Mouse (Mus musculus): Measurements from ENCODE around the gene Ash1l. TPM values are rescaled to one million over a fixed set of nuclear protein-coding genes. Genes with fewer than 3 reads are reported as not detected.

Ash1l gene
- polyA plus RNA-seq, 1 experiment: 14.2 TPM

- H3K4me3 ChIP-seq (ENCODE audit: insufficient read depth, low read depth, low read length): peak within 1 kb of the TSS; percentile 25; the same call in 1 of the 2 replicates
- no peak within 1 kb of the TSS for H3K27ac ChIP-seq (replicated peaks; ENCODE audit: low read depth, low read length)
- peaks cover 3% of the 10 kb centered on the region; the same call in 1 of the 2 replicates for H3K4me1 ChIP-seq (ENCODE audit: control insufficient read depth, insufficient read depth, insufficient read length, low read length)
Observed at GRCm38 (mm10) chr3:89093175-89093574, 142.8 kb downstream of the Ash1l start, which contains the start of gene Rusc1. Rusc1 (minus strand) TSS chr3:89093311.

GRCm38 (mm10) chr3:89094021-89094420, 143.6 kb downstream of the Ash1l start:
- H3K27ac ChIP-seq (replicated peaks; ENCODE audit: low read depth, low read length): no peak overlapping the region
- no peak overlapping the region for H3K4me3 ChIP-seq (ENCODE audit: insufficient read depth, low read depth, low read length)
- no peaks in the 10 kb centered on the region for H3K4me1 ChIP-seq (ENCODE audit: control insufficient read depth, insufficient read depth, insufficient read length, low read length)

- Histone ChIP-seq H3K27ac (replicated peaks; ENCODE audit: low read depth, low read length) (no peak within 1 kb of the TSS), H3K4me3 (ENCODE audit: insufficient read depth, low read depth, low read length) (peak within 1 kb of the TSS; percentile 78), H3K4me1 (ENCODE audit: control insufficient read depth, insufficient read depth, insufficient read length, low read length) (peaks cover 6% of the 10 kb centered on the region)
Observed at GRCm38 (mm10) chr3:89100811-89101210, 150.4 kb downstream of the Ash1l start, which contains the start of gene Gm43738. Gm43738 (minus strand) TSS chr3:89101099.

GRCm38 (mm10) chr3:89101459-89101811, 151.0 kb downstream of the Ash1l start:
- no peak overlapping the region for H3K27ac ChIP-seq (replicated peaks; ENCODE audit: low read depth, low read length)
- peaks cover 6% of the 10 kb centered on the region for H3K4me1 ChIP-seq (ENCODE audit: control insufficient read depth, insufficient read depth, insufficient read length, low read length)
- H3K4me3 ChIP-seq (ENCODE audit: insufficient read depth, low read depth, low read length): peak overlapping the region; percentile 78

- peaks cover 6% of the 10 kb centered on the region for H3K4me1 ChIP-seq (ENCODE audit: control insufficient read depth, insufficient read depth, insufficient read length, low read length)
- H3K27ac ChIP-seq (replicated peaks; ENCODE audit: low read depth, low read length): no peak within 1 kb of the TSS
- peak within 1 kb of the TSS; percentile 78 for H3K4me3 ChIP-seq (ENCODE audit: insufficient read depth, low read depth, low read length)
Observed at GRCm38 (mm10) chr3:89101812-89102494, 151.5 kb downstream of the Ash1l start, which contains the start of gene Fdps. Fdps (minus strand) TSS chr3:89101959.

GRCm38 (mm10) chr3:89102495-89103290, 152.3 kb downstream of the Ash1l start:
- Histone ChIP-seq H3K27ac (replicated peaks; ENCODE audit: low read depth, low read length) (no peak overlapping the region), H3K4me1 (ENCODE audit: control insufficient read depth, insufficient read depth, insufficient read length, low read length) (peaks cover 6% of the 10 kb centered on the region), H3K4me3 (ENCODE audit: insufficient read depth, low read depth, low read length) (no peak overlapping the region)

- no peak overlapping the region for H3K4me3 ChIP-seq (ENCODE audit: insufficient read depth, low read depth, low read length)
- H3K4me1 ChIP-seq (ENCODE audit: control insufficient read depth, insufficient read depth, insufficient read length, low read length): peaks cover 6% of the 10 kb centered on the region
- no peak overlapping the region for H3K27ac ChIP-seq (replicated peaks; ENCODE audit: low read depth, low read length)
Observed at GRCm38 (mm10) chr3:89103291-89103595, 152.8 kb downstream of the Ash1l start.

GRCm38 (mm10) chr3:89106881-89107280, 156.5 kb downstream of the Ash1l start:
- H3K4me3 ChIP-seq (ENCODE audit: insufficient read depth, low read depth, low read length): no peak overlapping the region
- H3K4me1 ChIP-seq (ENCODE audit: control insufficient read depth, insufficient read depth, insufficient read length, low read length): no peaks in the 10 kb centered on the region
- no peak overlapping the region for H3K27ac ChIP-seq (replicated peaks; ENCODE audit: low read depth, low read length)

GRCm38 (mm10) chr3:89107545-89107944, 157.1 kb downstream of the Ash1l start:
- Histone ChIP-seq H3K4me1 (ENCODE audit: control insufficient read depth, insufficient read depth, insufficient read length, low read length) (no peaks in the 10 kb centered on the region), H3K27ac (replicated peaks; ENCODE audit: low read depth, low read length) (no peak overlapping the region), H3K4me3 (ENCODE audit: insufficient read depth, low read depth, low read length) (no peak overlapping the region)

- Histone ChIP-seq H3K27ac (replicated peaks; ENCODE audit: low read depth, low read length) (no peak overlapping the region), H3K4me1 (ENCODE audit: control insufficient read depth, insufficient read depth, insufficient read length, low read length) (no peaks in the 10 kb centered on the region), H3K4me3 (ENCODE audit: insufficient read depth, low read depth, low read length) (no peak overlapping the region)
Observed at GRCm38 (mm10) chr3:89108146-89108545, 157.7 kb downstream of the Ash1l start.

- H3K4me1 ChIP-seq (ENCODE audit: control insufficient read depth, insufficient read depth, insufficient read length, low read length): no peaks in the 10 kb centered on the region
- H3K27ac ChIP-seq (replicated peaks; ENCODE audit: low read depth, low read length): no peak overlapping the region
- no peak overlapping the region for H3K4me3 ChIP-seq (ENCODE audit: insufficient read depth, low read depth, low read length)
Observed at GRCm38 (mm10) chr3:89113058-89113457, 162.6 kb downstream of the Ash1l start.

GRCm38 (mm10) chr3:89115522-89115921, 165.1 kb downstream of the Ash1l start:
- H3K4me1 ChIP-seq (ENCODE audit: control insufficient read depth, insufficient read depth, insufficient read length, low read length): no peaks in the 10 kb centered on the region
- no peak overlapping the region for H3K4me3 ChIP-seq (ENCODE audit: insufficient read depth, low read depth, low read length)
- no peak overlapping the region for H3K27ac ChIP-seq (replicated peaks; ENCODE audit: low read depth, low read length)

GRCm38 (mm10) chr3:89123313-89123712, 172.9 kb downstream of the Ash1l start:
- H3K4me1 ChIP-seq (ENCODE audit: control insufficient read depth, insufficient read depth, insufficient read length, low read length): peaks cover 5% of the 10 kb centered on the region; the same call in 1 of the 2 replicates
- no peak overlapping the region for H3K4me3 ChIP-seq (ENCODE audit: insufficient read depth, low read depth, low read length)
- no peak overlapping the region for H3K27ac ChIP-seq (replicated peaks; ENCODE audit: low read depth, low read length)

GRCm38 (mm10) chr3:89124241-89124640, 173.8 kb downstream of the Ash1l start:
- no peak overlapping the region for H3K4me3 ChIP-seq (ENCODE audit: insufficient read depth, low read depth, low read length)
- no peak overlapping the region for H3K27ac ChIP-seq (replicated peaks; ENCODE audit: low read depth, low read length)
- H3K4me1 ChIP-seq (ENCODE audit: control insufficient read depth, insufficient read depth, insufficient read length, low read length): peaks cover 5% of the 10 kb centered on the region; the same call in 1 of the 2 replicates

GRCm38 (mm10) chr3:89125981-89126380, 175.6 kb downstream of the Ash1l start:
- Histone ChIP-seq H3K4me1 (ENCODE audit: control insufficient read depth, insufficient read depth, insufficient read length, low read length) (peaks cover 5% of the 10 kb centered on the region; the same call in 1 of the 2 replicates), H3K4me3 (ENCODE audit: insufficient read depth, low read depth, low read length) (no peak overlapping the region), H3K27ac (replicated peaks; ENCODE audit: low read depth, low read length) (no peak overlapping the region)
